Mouse (Mus musculus): Measurements from ENCODE around the gene Rtn2. TPM values are rescaled to one million over a fixed set of nuclear protein-coding genes. Genes with fewer than 3 reads are reported as not detected.

Gene Rtn2
- total RNA-seq, 2 experiments from 2014 or later = 128 to 129 TPM

DNA sequence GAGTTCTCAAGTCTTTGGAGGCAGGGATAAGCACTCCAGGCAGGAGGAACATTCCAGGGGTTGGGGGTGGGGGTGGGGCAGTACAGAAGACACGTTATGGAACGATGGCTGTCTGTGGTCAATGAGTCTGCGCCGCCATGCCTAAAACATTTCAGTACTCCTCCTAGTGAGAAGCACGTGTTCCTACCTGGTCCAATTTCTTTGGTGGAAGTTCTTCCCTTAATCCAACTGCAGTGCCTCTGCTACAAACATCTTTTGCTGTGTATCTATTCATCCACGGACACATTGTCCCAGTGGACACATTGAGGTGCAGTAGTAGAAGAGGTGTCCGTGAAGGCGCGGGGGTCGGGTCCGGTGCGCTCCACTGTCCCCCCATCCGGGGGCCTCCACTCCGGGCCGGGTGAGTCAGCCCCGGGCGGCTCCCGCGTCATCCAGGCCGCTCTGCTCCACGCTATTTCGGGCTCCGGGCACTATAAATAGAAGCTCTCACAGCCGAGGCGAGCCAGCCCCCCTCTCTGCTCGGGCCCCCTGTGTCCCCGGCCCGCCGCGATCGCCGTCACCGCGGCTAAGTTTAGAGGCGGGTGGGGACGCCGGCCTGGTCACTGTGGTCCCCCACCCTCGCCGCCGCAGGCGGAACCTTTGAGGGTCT is 59.5 kb downstream of the Rtn2 start:
- peak; percentile 52 to 58 for DNase-seq (ENCODE audit: low spot score in 2 of 2)

- DNase-seq (ENCODE audit: low spot score in 2 of 2) = peak; percentile 91 to 93
These were observed 60.1 kb downstream of the Rtn2 start for GRCm38 (mm10) chr7:19342481-19343027.

- peak; percentile 70 to 77 for DNase-seq (ENCODE audit: low spot score in 2 of 2)
These were observed 60.9 kb downstream of the Rtn2 start for GRCm38 (mm10) chr7:19343210-19343808.

- peak in 1 of 2 experiments; percentile 43 for DNase-seq (ENCODE audit: low spot score in 2 of 2)
These were observed 61.9 kb downstream of the Rtn2 start, which contains the start of gene Ercc1 for GRCm38 (mm10) chr7:19344237-19344847. Gene Ercc1, plus strand, starts transcription at chr7:19344778.

DNA sequence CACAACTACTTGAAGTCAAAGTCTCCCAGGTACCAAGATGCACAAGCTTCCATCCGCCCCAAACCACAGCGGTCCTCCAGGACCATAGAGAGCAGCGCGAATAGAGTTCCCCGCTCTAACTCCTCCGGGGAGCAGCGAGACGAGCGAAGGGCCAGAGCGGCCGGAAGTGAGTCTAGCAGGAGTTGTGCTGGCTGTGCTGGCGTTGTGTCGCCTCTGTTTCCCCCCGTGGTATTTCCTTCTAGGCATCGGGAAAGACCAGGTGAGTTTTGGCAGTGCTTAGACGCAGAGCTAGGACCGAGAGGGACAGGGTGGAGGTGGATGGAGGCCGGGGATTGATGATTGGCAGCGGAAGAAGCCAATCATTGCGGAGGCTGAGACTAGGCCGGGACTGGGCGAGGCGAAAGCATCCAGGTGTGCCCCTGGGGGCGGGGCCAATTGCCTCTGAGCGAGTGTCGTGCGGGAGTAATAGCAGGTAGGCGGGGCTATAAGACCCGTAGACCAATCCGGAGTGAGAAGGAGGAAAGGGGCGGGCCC is 62.6 kb downstream of the Rtn2 start:
- peak; percentile 94 to 95 for DNase-seq (ENCODE audit: low spot score in 2 of 2)

Other genes with a start within 250 kb of the Rtn2 start
- under 1 TPM in 1 of 2 experiments, not detected in 1; 0.35 TPM for gene Rsph6a, start 227.9 kb upstream of the Rtn2 start, total RNA-seq (2021)
- 100 to 1,000 TPM; 143 TPM for gene Dmwd, start 206.4 kb upstream of the Rtn2 start, total RNA-seq (2021)
- gene Dmpk, start 198.8 kb upstream of the Rtn2 start, total RNA-seq (2021) = 10 to 100 TPM; 26.6 to 32.0 TPM
- 1 to 10 TPM; 2.3 to 3.0 TPM for gene Six5, start 188.0 kb upstream of the Rtn2 start, total RNA-seq (2021)
- gene Gm4969, start 164.3 kb upstream of the Rtn2 start, total RNA-seq (2021) = under 1 TPM; 0.16 to 0.40 TPM
- 10 to 100 TPM; 13.6 to 15.6 TPM for gene Fbxo46, start 162.8 kb upstream of the Rtn2 start, total RNA-seq (2021)
- gene Qpctl, start 133.3 kb upstream of the Rtn2 start, total RNA-seq (2021) = 10 to 100 TPM; 15.0 to 17.0 TPM
- gene Snrpd2, start 132.9 kb upstream of the Rtn2 start, total RNA-seq (2021) = 10 to 100 TPM; 73.9 to 78.5 TPM
- 1 to 10 TPM; 1.4 to 1.8 TPM for gene Gipr, start 116.5 kb upstream of the Rtn2 start, total RNA-seq (2021)
- gene Eml2, start 106.2 kb upstream of the Rtn2 start, total RNA-seq (2021) = 100 to 1,000 TPM; 141 to 147 TPM
- gene Gpr4, start 70.1 kb upstream of the Rtn2 start, total RNA-seq (2021) = 1 to 10 TPM; 2.5 to 3.6 TPM
- gene Opa3, start 54.3 kb upstream of the Rtn2 start, total RNA-seq (2021) = 10 to 100 TPM; 47.3 to 47.6 TPM
- gene Vasp, start 10.8 kb upstream of the Rtn2 start, total RNA-seq (2021) = 10 to 100 TPM; 13.6 to 15.1 TPM
- not detected for gene Ppm1n, start 2.6 kb upstream of the Rtn2 start, total RNA-seq (2021)
- gene Fosb, start 27.4 kb downstream of the Rtn2 start, total RNA-seq (2021) = 10 to 100 TPM; 20.9 to 54.7 TPM
- gene Ercc1, start 62.2 kb downstream of the Rtn2 start, total RNA-seq (2021) = 10 to 100 TPM; 39.1 to 45.2 TPM
- 10 to 100 TPM; 17.1 to 18.1 TPM for gene Cd3eap, start 76.9 kb downstream of the Rtn2 start, total RNA-seq (2021)
- gene Ppp1r13l, start 77.1 kb downstream of the Rtn2 start, total RNA-seq (2021) = 1 to 10 TPM; 8.2 to 9.6 TPM
- gene Ercc2, start 99.4 kb downstream of the Rtn2 start, total RNA-seq (2021) = 10 to 100 TPM; 32.2 to 36.4 TPM
- gene Klc3, start 121.5 kb downstream of the Rtn2 start, total RNA-seq (2021) = 1 to 10 TPM; 3.5 to 4.3 TPM
- under 1 TPM in 1 of 2 experiments, not detected in 1; 0.19 TPM for gene Ckm, start 122.2 kb downstream of the Rtn2 start, total RNA-seq (2021)
- gene Mark4, start 176.2 kb downstream of the Rtn2 start, total RNA-seq (2021) = 10 to 100 TPM; 69.7 to 74.5 TPM
- gene Exoc3l2, start 180.7 kb downstream of the Rtn2 start, total RNA-seq (2021) = under 1 TPM; 0.40 to 0.74 TPM
- gene Bloc1s3, start 225.7 kb downstream of the Rtn2 start, total RNA-seq (2021) = 1 to 10 TPM; 7.6 to 7.8 TPM
- 10 to 100 TPM; 18.7 to 21.1 TPM for gene Trappc6a, start 225.8 kb downstream of the Rtn2 start, total RNA-seq (2021)
- gene Nkpd1, start 235.2 kb downstream of the Rtn2 start, total RNA-seq (2021) = under 1 TPM; 0.72 to 0.94 TPM